In genomic region chr6:29234272-29234671, GRCm38 (mm10) we compare ENCODE assay signal across 9 mouse cellular contexts. TPM values are rescaled to one million over a fixed set of nuclear protein-coding genes. Genes with fewer than 3 reads are reported as not detected.
A peak's percentile ranks its signal among the peaks of the same experiment; 100 is the strongest.
DNase-seq lines count a peak whose midpoint lies in the region; ATAC-seq lines count a peak whose summit lies in the region.
"Had no signal": no experiment of that assay in that cellular context is flagged by ENCODE, and none has a peak within 500 bp of the region (broad histone marks: within the 10 kb centered on the region; RNA-seq: fewer than 3 reads in every experiment).

No protein-coding gene starts in this region.

- no peak overlapping the region for H3K4me3 ChIP-seq in kidney, embryonic 16.5 days (ENCODE audit: low read length)
- no peak overlapping the region for H3K4me3 ChIP-seq in embryonic facial prominence, embryonic 10.5 days

- no peaks in the 10 kb centered on the region for H3K9me3 ChIP-seq in kidney, embryonic 16.5 days (ENCODE audit: low read length)
- no peaks in the 10 kb centered on the region for H3K9me3 ChIP-seq in embryonic facial prominence, embryonic 10.5 days

- H3K27me3 ChIP-seq in kidney, embryonic 16.5 days (ENCODE audit: insufficient read depth, low read length): no peaks in the 10 kb centered on the region
- no peaks in the 10 kb centered on the region for H3K27me3 ChIP-seq in embryonic facial prominence, embryonic 10.5 days (replicated peaks; ENCODE audit: low read depth, poor library complexity, severe bottlenecking)

- 37% methylated on average over 8 of the region's 8 CpGs for WGBS in kidney, embryonic 16.5 days
- WGBS in embryonic facial prominence, embryonic 10.5 days: 42% methylated on average over 8 of the region's 8 CpGs

- no peak for DNase-seq in kidney, adult 9 months
- DNase-seq in ES-CJ7 (ENCODE audit: low read depth, low spot score): peak; percentile 66
- DNase-seq in embryonic facial prominence, embryonic 10.5 days (ENCODE audit: low spot score): peak; percentile 26
- DNase-seq in spleen, postnatal 14 days (ENCODE audit: low spot score in 2 of 2): no peak
- no peak for DNase-seq in layer of hippocampus, adult 8-10 months (ENCODE audit: low spot score in 2 of 2)
- DNase-seq in left cerebral cortex, adult 18-20 months (ENCODE audit: low spot score in 2 of 2): no peak

- no peaks in the 10 kb centered on the region for H3K4me1 ChIP-seq in kidney, embryonic 16.5 days (ENCODE audit: insufficient read depth, low read length)
- H3K4me1 ChIP-seq in embryonic facial prominence, embryonic 10.5 days: no peaks in the 10 kb centered on the region

- no peaks in the 10 kb centered on the region for H3K36me3 ChIP-seq in kidney, embryonic 16.5 days (ENCODE audit: insufficient read depth, low read length)
- H3K36me3 ChIP-seq in embryonic facial prominence, embryonic 10.5 days (replicated peaks): no peaks in the 10 kb centered on the region

- no peak overlapping the region for H3K9ac ChIP-seq in kidney, embryonic 16.5 days (replicated peaks; ENCODE audit: low read length)

- no peak overlapping the region for H3K27ac ChIP-seq in kidney, embryonic 16.5 days (ENCODE audit: low read length)
- H3K27ac ChIP-seq in embryonic facial prominence, embryonic 10.5 days (replicated peaks): no peak overlapping the region
- H3K27ac ChIP-seq: macrophage had no signal

- H3K4me2 ChIP-seq in kidney, embryonic 16.5 days (replicated peaks; ENCODE audit: low read depth, low read length): no peak overlapping the region

- ATAC-seq in kidney, embryonic 16.5 days (ENCODE audit: low FRiP score, low TSS enrichment): peak; percentile 61; the same call in 1 of the 2 replicates
- ATAC-seq in neutrophil, adult 5-6 weeks (ENCODE audit: extremely low read depth, insufficient number of reproducible peaks, low FRiP score, poor library complexity, severe bottlenecking): peak; percentile 64

RNA-seq across cellular contexts. Expression of gene Impdh1, which starts 18.1 kb away (rescaled TPM):
- polyA plus RNA-seq in kidney, embryonic 16.5 days (2015; fragmentation: Nextera tagmentation; extraction: Ambion mirVana): 49.1 and 50.3 TPM in 2 replicates
- 44.7 and 50.2 TPM in 2 replicates for polyA plus RNA-seq in embryonic facial prominence, embryonic 10.5 days (2016; fragmentation: Nextera tagmentation; extraction: Ambion mirVana)
- 17.1 and 18.2 TPM in 2 replicates for total RNA-seq in neutrophil, adult 5-6 weeks (2017)
- total RNA-seq in layer of hippocampus, adult 8-10 months (2022): 10 to 100 TPM; 36.4 to 45.0 (median 41.1) TPM
- 10 to 100 TPM; 56.7 to 58.6 TPM for total RNA-seq in left cerebral cortex, adult 18-20 months (2021)

RNA-seq across cellular contexts. Expression of gene Hilpda, which starts 38.0 kb away (rescaled TPM):
- 34.9 TPM in 2 replicates for polyA plus RNA-seq in kidney, embryonic 16.5 days (2015; fragmentation: Nextera tagmentation; extraction: Ambion mirVana)
- 35.3 and 39.9 TPM in 2 replicates for polyA plus RNA-seq in embryonic facial prominence, embryonic 10.5 days (2016; fragmentation: Nextera tagmentation; extraction: Ambion mirVana)
- 1.7 and 4.4 TPM in 2 replicates for total RNA-seq in neutrophil, adult 5-6 weeks (2017)
- 1 to 10 TPM; 4.9 to 9.0 (median 6.6) TPM for total RNA-seq in layer of hippocampus, adult 8-10 months (2022)
- 1 to 10 TPM; 5.5 to 6.8 TPM for total RNA-seq in left cerebral cortex, adult 18-20 months (2021)

RNA-seq across cellular contexts. Expression of gene Fam71f2, which starts 45.1 kb away (rescaled TPM):
- 0.26 and 0.39 TPM in 2 replicates for polyA plus RNA-seq in kidney, embryonic 16.5 days (2015; fragmentation: Nextera tagmentation; extraction: Ambion mirVana)
- 0.25 and 0.34 TPM in 2 replicates for polyA plus RNA-seq in embryonic facial prominence, embryonic 10.5 days (2016; fragmentation: Nextera tagmentation; extraction: Ambion mirVana)
- 1.4 TPM in 1 of 2 replicates, not detected in the other for total RNA-seq in neutrophil, adult 5-6 weeks (2017)
- under 1 TPM in 3 of 4 experiments, not detected in 1; 0.38 to 0.55 (median 0.54) TPM for total RNA-seq in layer of hippocampus, adult 8-10 months (2022)
- total RNA-seq in left cerebral cortex, adult 18-20 months (2021): under 1 TPM in 1 of 2 experiments, not detected in 1; 0.81 TPM
- polyA plus RNA-seq: macrophage had no signal

RNA-seq across cellular contexts. Expression of gene Prrt4, which starts 54.9 kb away (rescaled TPM):
- 0.71 and 1.1 TPM in 2 replicates for polyA plus RNA-seq in kidney, embryonic 16.5 days (2015; fragmentation: Nextera tagmentation; extraction: Ambion mirVana)
- polyA plus RNA-seq in embryonic facial prominence, embryonic 10.5 days (2016; fragmentation: Nextera tagmentation; extraction: Ambion mirVana): 1.9 and 2.0 TPM in 2 replicates
- not detected in 2 replicates for total RNA-seq in neutrophil, adult 5-6 weeks (2017)
- total RNA-seq in layer of hippocampus, adult 8-10 months (2022): 1 to 10 TPM; 2.6 to 3.5 (median 3.0) TPM
- 1 to 10 TPM; 3.0 to 3.5 TPM for total RNA-seq in left cerebral cortex, adult 18-20 months (2021)
- polyA plus RNA-seq: macrophage had no signal

Comparison
In these comparisons a context has a peak if more than half of its experiments do, and no peak if none do; other contexts are left out.
1. DNase-seq: peak in ES-CJ7 (single experiment) and embryonic facial prominence, embryonic 10.5 days (single experiment); none in kidney, adult 9 months (single experiment), spleen, postnatal 14 days (0 of 2), layer of hippocampus, adult 8-10 months (0 of 2) and left cerebral cortex, adult 18-20 months (0 of 2).